Mouse (Mus musculus) fibroblast of lung, adult 2 months (primary cell): ENCODE results near the gene Shisa4.
A peak's percentile ranks its signal among the peaks of the same experiment; 100 is the strongest.

ENCODE experiments used
- DNase-seq: peaks from one replicate; pipeline ENCODE4 v3.0.0-alpha.2; 2011; ENCODE audit warnings: low read depth

Gene Shisa4

DNA sequence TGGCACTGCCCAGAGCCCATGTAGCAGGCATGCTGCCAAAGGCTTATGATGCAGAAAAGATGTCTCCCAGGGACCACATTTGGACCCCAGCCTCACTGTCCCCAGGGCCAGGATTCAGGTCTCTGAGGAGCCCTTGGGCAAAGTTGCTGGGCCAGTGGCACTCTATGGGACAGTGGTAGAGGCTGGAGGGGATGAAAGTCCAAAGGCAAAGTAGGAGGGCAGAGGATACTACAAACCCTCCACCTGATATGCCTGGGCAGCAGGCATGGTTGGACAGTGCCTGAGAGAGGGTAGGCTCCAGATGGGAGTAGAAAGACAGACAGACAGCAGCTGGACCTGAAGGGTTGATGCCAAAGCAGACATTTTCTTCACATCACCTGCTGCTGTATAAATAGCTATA, 8.7 kb downstream of the Shisa4 start:
- no peak for DNase-seq

DNA sequence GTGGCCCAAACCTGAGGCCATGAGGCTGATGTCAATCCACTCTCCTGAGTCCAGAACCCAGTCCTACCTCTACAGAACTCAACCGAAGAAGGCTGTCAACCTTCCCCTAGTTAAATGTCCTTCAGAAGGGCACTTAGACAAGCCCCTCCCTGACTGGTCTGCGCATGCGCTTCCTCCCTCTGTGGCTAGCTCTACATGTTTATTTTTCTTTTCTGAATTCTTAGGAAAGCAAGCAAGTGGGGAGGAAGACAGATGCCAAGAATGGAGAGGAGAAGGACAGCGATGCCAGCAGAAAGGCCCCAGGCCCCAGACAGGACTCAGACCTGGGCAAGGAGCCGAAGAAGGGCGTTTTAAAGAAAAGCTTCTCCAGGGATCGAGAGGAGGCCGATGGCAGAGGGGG, 11.6 kb downstream of the Shisa4 start:
- no peak for DNase-seq

DNA sequence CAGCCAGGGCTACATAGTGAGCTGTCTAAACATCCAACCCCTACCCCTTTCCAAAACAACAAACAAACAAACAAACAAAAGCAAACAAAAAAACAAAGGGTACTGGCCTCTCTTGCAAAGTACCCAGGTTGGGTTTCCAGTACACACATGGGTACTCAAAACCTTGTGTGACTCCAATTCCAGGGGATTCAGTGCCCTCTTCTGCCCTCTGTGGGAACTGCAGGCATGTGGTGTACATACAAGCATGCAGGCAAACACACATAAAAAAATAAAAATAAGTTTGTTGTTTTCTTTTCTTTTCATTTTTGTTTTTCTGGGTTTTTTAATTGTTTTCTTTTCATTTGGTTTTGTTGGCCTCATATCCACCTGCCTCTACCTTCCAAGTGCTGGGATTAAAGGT, 12.9 kb downstream of the Shisa4 start:
- DNase-seq: no peak

DNA sequence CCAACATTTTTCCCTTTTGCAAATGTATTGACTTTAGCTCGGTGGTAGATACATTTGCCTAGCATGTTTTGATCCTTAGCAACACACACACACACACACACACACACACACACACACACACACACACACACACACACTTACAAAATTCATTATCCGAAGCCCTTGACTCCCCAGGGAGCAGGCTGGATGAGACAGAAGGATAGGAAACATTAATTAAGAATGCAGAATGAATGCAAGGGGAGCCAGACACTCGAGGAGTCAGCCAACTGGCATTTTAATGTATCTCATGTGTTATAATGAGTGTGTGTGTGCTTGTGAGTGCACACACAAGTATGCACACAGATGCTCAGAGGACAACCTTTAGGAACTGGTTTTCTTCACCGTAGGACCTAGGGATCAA, 13.5 kb downstream of the Shisa4 start:
- DNase-seq: no peak

DNA sequence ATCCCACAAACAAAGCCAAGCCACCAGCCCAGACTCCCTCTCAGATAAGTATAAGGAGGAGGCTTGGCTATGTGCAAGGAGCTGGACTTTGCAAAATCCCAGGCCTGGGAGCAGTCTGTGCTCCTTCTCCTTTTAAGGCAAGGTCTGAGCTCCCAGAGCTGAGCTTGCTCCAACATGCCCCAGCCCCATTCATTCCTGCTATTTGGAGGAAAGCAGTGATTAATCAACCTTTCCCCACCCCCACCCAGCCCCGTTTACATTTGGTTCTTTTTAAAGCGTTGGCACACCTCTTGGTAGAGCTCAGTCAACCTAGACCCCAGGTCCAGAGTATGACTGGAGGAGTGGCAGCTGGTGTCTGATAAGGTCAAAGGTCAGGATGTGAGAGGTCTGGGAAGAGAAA, 16.0 kb downstream of the Shisa4 start:
- DNase-seq: no peak

DNA sequence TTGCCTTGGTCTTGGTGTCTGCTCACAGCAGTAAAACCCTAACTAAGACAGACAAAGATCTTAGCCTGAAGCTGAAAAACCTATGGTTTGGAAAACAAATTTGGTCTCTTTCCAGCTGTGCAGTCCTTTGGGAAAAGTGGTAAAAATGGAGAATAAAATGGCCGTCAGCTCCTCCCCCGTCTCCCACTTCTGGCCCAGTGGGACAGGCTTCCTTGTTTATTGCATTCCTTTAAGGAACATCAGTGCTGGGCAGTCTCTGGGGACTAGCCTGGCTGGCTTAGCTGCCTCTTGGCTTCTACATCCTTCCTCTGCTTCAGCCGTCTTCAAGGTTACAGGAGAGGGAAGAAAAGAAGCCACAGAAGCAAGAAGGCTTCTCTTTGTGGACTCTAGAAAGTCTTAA, 23.1 kb downstream of the Shisa4 start:
- DNase-seq: no peak

DNA sequence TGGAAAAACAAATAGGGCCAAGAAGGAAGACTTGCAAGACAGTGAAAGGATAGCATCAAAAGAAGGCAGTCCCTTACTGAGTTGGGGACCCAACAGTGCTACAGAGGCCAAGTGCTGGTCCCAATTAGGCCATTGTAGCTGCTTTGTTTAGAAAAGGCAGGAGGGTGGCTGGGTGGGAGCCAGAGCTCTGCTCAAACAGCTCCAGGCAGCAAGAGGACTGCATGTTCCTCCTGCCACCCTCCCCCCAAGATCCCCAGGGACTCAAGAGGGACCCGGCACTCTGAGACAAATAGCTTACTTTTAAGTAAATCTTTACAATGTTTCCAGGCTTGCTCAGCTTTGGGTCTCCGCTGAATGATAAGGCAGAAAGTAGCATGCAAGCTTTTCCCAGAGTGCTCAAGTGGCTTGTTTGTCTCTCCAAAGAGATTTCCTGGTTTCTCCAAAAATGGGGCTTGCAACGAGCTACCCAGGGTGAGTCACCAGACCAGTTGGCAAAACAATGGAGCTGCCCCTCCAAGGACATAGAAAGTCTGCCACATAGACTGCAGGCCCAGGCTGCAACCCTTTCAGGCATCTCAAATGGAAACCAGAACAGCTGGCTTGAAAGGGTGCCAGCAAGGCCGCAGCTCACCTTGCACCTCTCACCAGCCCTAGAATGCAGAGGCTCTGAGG, 27.4 kb downstream of the Shisa4 start:
- no peak for DNase-seq

DNA sequence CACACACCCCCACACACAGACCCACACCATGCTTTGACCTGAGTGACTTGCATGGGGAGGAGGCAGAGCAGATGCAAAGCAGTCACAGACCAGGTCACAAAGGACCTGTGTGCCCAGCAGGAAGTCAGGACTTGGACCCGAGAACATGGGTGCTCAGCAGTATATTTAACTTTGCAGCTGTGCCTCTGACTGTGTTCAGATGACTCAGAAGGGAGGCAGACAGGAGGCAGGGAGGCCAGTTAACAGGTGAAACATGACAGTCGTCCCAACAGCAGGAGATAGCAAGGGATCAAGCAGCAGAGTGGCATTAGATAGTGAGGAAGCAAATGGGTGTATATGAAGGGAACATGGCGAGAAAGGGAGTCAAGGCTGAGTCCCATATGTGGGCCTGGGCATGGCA, 28.1 kb downstream of the Shisa4 start:
- DNase-seq: no peak

DNA sequence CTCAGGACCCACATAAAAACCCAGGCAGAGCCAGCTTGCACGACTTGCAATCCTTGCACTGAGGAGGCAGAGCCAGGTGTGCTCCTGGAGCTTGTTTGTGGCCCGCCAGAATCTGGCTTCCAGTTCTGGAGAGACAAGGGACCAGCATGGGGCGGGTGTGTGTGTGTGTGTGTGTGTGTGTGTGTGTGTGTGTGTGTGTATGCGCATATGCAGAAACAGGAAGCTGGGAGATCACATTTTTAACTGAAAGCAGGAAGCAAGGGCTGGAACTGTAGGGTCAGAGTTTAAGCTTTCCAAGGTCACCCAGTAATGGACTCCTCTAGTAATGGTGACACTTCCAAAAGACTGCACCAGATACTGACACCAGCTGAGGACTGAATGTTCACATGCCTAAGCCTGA, 31.0 kb downstream of the Shisa4 start:
- no peak for DNase-seq

DNA sequence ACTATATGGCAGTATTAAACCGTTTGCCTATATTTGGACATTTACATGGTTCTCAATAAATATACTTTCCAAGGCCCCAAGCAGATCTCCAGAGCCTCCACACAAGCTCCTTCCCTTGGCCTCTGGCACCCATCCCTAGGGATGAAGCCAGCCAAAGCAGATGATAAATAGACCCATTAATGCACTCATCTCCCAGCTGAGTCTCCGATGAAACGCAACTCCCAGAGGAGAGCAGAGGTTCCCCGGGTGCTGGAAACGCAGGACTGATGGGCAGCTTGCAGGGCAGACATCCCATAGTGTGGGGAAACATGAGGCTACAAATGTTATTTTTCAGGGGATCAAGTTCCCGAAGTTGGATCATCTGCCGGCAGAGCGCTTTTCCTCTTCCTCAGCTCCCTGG, 33.1 kb downstream of the Shisa4 start:
- DNase-seq: no peak

DNA sequence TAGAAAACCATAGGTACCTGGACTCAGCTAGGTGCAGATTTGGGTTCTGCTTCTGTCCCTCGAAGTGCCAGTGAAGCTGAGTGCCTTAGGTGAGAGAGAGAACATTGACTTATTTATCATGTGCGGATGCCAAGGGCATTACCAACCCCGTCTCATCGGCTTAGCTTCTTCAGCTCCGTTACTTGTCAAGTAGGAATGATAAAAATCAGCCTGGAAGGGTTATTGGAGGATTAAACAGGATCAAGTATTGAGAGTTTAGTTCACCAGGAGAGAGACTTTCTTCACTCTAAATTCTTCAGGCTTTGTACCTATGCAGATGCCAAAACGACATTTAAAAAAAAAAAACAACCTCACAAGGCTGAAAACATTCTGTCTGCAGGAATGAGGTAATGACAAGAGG, 44.5 kb downstream of the Shisa4 start:
- no peak for DNase-seq

DNA sequence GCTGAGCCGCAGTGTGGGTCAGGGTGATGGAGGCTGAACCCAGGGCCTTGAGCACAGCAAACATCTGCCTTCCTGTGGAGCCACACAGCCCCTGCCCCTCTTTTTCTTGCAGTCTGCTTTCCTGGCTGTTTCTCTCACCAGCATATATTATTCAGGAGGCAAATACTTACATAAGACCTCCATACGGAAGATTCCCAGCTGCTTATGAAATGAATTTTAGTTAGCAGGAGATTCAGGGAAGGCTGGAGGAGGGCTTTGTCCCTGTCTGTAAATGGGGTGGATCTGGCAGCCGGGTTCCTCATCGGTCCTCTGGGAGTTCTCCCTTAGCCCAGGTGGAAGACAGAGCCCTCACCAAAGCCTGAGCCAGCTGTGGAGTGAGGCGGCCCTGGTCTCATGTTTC, 46.7 kb downstream of the Shisa4 start:
- DNase-seq: no peak

DNA sequence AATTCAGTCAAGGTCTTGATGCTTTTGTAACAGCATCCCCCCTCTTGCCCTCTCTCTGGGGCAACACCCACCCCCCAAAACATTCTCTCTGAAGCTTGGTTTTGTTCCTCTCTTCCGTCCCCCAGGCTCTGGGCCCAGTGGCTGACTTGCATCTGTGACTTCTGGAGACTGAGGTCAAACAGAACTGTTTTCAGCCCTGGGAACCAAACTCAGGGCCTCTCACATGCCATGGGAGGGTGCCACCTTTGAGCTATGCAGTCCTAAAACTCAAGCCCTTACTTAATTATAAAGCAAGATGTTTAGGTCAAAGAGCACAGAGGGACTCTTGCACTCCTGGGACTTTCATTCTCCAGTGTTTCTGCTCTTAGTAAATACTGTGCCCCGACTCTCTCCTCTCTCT, 49.1 kb downstream of the Shisa4 start:
- DNase-seq: no peak

DNA sequence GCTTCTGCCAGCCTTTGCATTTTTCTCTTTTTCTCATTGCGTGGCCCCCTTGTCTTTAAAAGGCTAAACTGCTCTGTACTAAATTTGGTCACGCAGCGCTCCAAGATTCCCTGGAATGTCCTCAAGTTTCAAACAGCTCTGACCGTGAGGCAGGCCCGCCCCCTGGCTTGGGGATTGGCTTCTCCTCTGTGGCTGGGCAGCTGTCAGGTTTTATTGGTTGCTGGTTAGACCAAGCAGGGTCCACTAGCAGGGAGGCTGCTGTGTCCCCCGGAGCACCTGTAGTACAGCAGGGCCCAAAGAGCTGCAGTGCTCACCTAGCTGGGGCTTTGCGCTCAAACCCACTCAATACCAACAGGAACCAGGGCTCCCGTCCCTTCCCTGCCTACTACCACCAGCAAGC, 50.5 kb downstream of the Shisa4 start, which contains the start of gene Lmod1:
Gene Lmod1, plus strand, starts transcription at position 237 of the 400 bp plus-strand sequence.
- peak; percentile 35 for DNase-seq

DNA sequence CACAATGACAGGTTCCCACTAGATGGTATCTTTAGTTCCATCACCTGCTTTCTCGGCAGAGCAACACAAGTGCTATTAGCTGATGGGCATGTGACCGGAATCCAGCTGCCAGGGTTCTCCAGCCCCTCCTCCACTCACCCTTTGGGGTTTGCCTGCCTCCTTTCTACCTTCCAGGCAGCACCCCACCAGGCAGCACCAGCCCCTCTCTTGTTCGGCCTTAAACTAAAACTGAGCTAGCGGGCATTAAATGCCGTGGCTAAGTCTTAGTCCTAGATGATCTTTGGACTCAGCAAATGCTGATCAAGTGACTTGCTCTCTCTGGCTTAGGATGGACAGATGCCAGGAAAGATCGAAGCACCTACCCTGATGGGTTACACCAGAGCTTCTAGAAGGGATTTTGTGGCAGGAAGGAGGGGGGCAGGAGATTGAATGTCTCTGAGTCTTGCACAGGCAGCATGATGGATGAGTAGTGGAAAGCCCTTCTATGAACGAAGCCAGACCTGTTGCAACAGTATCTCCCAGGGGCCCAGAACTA, 51.6 kb downstream of the Shisa4 start:
- no peak for DNase-seq
